Mouse (Mus musculus) right cerebral cortex, adult 2 months (tissue): ENCODE measurements at regions not wholly inside any gene's neighbourhood (a gene's known extent, or its start where the extent isn't known, plus 50 kb on each side); places are given as distances from the start of the nearest gene placed in this dataset.

Experiments
- DNase-seq, 2 experiments: peaks; one replicate each; pipeline ENCODE4 v3.0.0; 2021 to 2022; ENCODE audit warnings: low spot score in 2 of 2

- peak; percentile 16 to 17 for DNase-seq
These were observed 547.4 kb downstream of the Abca13 start for GRCm38 (mm10) chr11:9739098-9739497.

GRCm38 (mm10) chr11:9780240-9780901, 588.6 kb downstream of the Abca13 start:
- no peak for DNase-seq

GRCm38 (mm10) chr11:9793175-9793828, 601.6 kb downstream of the Abca13 start:
- DNase-seq: no peak

GRCm38 (mm10) chr11:9839636-9840035, 647.9 kb downstream of the Abca13 start:
- no peak for DNase-seq

GRCm38 (mm10) chr11:9868454-9869130, 676.9 kb downstream of the Abca13 start:
- no peak for DNase-seq
